Mouse (Mus musculus) ES-Bruce4 (cell line): Measurements from ENCODE around the gene Cpsf7. TPM values are rescaled to one million over a fixed set of nuclear protein-coding genes. Genes with fewer than 3 reads are reported as not detected.

Experiments used
- H3K27ac ChIP-seq: 2 replicates; pipeline ENCODE4 v1.5.1; 2012; ENCODE audit warnings: low read length, inconsistent platforms; ENCODE audit not compliant: insufficient read depth
- H3K27me3 ChIP-seq: 2 replicates; pipeline ENCODE4 v1.6.1; 2012; ENCODE audit warnings: mild to moderate bottlenecking, low read length, inconsistent platforms; ENCODE audit not compliant: control insufficient read depth, poor library complexity, insufficient read depth, severe bottlenecking
- H3K36me3 ChIP-seq: 2 replicates; pipeline ENCODE4 v1.6.1; 2012; ENCODE audit warnings: inconsistent platforms, mild to moderate bottlenecking, low read length, moderate library complexity; ENCODE audit not compliant: control insufficient read depth, poor library complexity, insufficient read depth, severe bottlenecking
- H3K4me1 ChIP-seq: one replicate; pipeline ENCODE4 v1.8.1; 2011; ENCODE audit warnings: low read length; ENCODE audit not compliant: control insufficient read depth, insufficient read depth
- H3K4me3 ChIP-seq: 2 replicates; pipeline ENCODE4 v1.5.1; 2011; ENCODE audit warnings: low read depth, mild to moderate bottlenecking, low read length
- H3K9ac ChIP-seq: 2 replicates; pipeline ENCODE4 v1.6.1; 2012; ENCODE audit warnings: low read depth, mild to moderate bottlenecking, inconsistent platforms; ENCODE audit not compliant: poor library complexity, severe bottlenecking
- H3K9me3 ChIP-seq: replicated peaks from 2 replicates; pipeline ENCODE4 v1.6.1; 2012; ENCODE audit warnings: mild to moderate bottlenecking, low read length, inconsistent platforms; ENCODE audit not compliant: control insufficient read depth, poor library complexity, insufficient read depth, severe bottlenecking
- CTCF ChIP-seq: IDR thresholded peaks from one replicate; pipeline ENCODE4 v1.8.1; 2011; ENCODE audit warnings: low read depth, low read length
- EP300 ChIP-seq: IDR thresholded peaks from 2 replicates; pipeline ENCODE4 v1.6.1; 2011; ENCODE audit warnings: low read depth, low read length; ENCODE audit not compliant: insufficient read depth
- POLR2A ChIP-seq: IDR thresholded peaks from one replicate; pipeline ENCODE4 v1.8.1; 2011; ENCODE audit warnings: low read length; ENCODE audit not compliant: insufficient read depth
- polyA plus RNA-seq: library from polyadenylated mRNA; stranded (reverse); fragments of >200 nt; gene quantifications from 2 replicates; pipeline ENCODE4 v1.2.4, GENCODE M21; 2011; ENCODE audit warnings: low read depth; ENCODE audit not compliant: missing spikeins, insufficient read depth, insufficient read length

The Cpsf7 gene
- polyA plus RNA-seq = 73.5 and 76.3 TPM in 2 replicates

- Histone ChIP-seq H3K27me3 (no peaks in the 10 kb centered on the region), H3K9me3 (no peaks in the 10 kb centered on the region), H3K27ac (peak within 1 kb of the TSS; percentile 81), H3K36me3 (peaks cover 11% of the 10 kb centered on the region; the same call in 1 of the 2 replicates), H3K4me1 (no peaks in the 10 kb centered on the region), H3K9ac (peak within 1 kb of the TSS; percentile 98), H3K4me3 (peak within 1 kb of the TSS; percentile 88)
- TF ChIP-seq POLR2A (peak; percentile 45), CTCF (no peak), EP300 (no peak)
Measured at GRCm38 (mm10) chr19:10525106-10525901, at the start of gene Cpsf7. Gene Cpsf7 (plus strand): TSS chr19:10525266.

DNA sequence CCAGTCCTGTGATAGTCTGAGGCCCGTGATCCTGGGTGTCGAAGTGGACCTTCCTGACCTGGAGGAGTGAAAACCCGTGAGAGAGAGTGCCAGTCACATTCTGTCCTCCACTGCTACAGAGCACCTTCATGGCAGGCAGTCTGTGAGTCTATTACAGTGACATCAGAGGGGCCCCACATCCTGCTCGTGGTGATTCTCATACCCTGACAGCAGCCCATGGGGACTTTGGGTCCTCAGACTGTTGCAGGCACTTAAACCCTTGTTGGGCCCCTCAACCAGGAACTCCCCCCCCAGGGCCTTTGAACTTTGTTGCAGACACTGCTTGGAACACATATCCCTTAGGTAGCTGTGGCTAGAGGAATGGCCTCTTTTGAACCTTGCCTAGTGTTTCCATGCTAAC is 45.5 kb upstream of the Cpsf7 start:
- TF ChIP-seq EP300 (no peak), POLR2A (no peak), CTCF (no peak)
- no peaks in the 10 kb centered on the region for H3K36me3 ChIP-seq

GRCm38 (mm10) chr19:10482703-10483102 is 42.4 kb upstream of the Cpsf7 start, which contains the start of gene Ppp1r32:
Gene Ppp1r32 (minus strand): TSS chr19:10482928.
- Histone ChIP-seq H3K27ac (no peak within 1 kb of the TSS), H3K9me3 (no peaks in the 10 kb centered on the region), H3K27me3 (no peaks in the 10 kb centered on the region), H3K36me3 (no peaks in the 10 kb centered on the region), H3K4me1 (no peaks in the 10 kb centered on the region), H3K4me3 (no peak within 1 kb of the TSS), H3K9ac (no peak within 1 kb of the TSS)
- TF ChIP-seq CTCF (no peak), EP300 (no peak), POLR2A (no peak)

More for the DNA sequence above, 45.5 kb upstream of the Cpsf7 start:
- Histone ChIP-seq H3K4me3 (no peak overlapping the region), H3K9ac (no peak overlapping the region), H3K4me1 (no peaks in the 10 kb centered on the region), H3K9me3 (no peaks in the 10 kb centered on the region), H3K27me3 (no peaks in the 10 kb centered on the region), H3K27ac (no peak overlapping the region)

- Histone ChIP-seq H3K36me3 (no peaks in the 10 kb centered on the region), H3K9me3 (no peaks in the 10 kb centered on the region), H3K4me3 (no peak overlapping the region), H3K4me1 (no peaks in the 10 kb centered on the region), H3K27ac (no peak overlapping the region), H3K27me3 (no peaks in the 10 kb centered on the region), H3K9ac (no peak overlapping the region)
- TF ChIP-seq EP300 = no peak
- peak; percentile 73 for TF ChIP-seq CTCF
Measured at GRCm38 (mm10) chr19:10486264-10486738, 38.8 kb upstream of the Cpsf7 start.

- Histone ChIP-seq H3K4me1 (no peaks in the 10 kb centered on the region), H3K27me3 (no peaks in the 10 kb centered on the region), H3K4me3 (no peak overlapping the region), H3K27ac (no peak overlapping the region), H3K9ac (no peak overlapping the region), H3K36me3 (no peaks in the 10 kb centered on the region), H3K9me3 (no peaks in the 10 kb centered on the region)
- no peak for TF ChIP-seq CTCF
- no peak for TF ChIP-seq POLR2A
- no peak for TF ChIP-seq EP300
Measured at GRCm38 (mm10) chr19:10495670-10496069, 29.4 kb upstream of the Cpsf7 start.

GRCm38 (mm10) chr19:10496976-10497375 is 28.1 kb upstream of the Cpsf7 start:
- H3K27me3 ChIP-seq = no peaks in the 10 kb centered on the region
- TF ChIP-seq CTCF = no peak
- no peak for TF ChIP-seq POLR2A
- no peak for TF ChIP-seq EP300
- H3K9ac ChIP-seq = no peak overlapping the region
- no peaks in the 10 kb centered on the region for H3K4me1 ChIP-seq
- no peak overlapping the region for H3K4me3 ChIP-seq
- H3K9me3 ChIP-seq = no peaks in the 10 kb centered on the region
- no peak overlapping the region for H3K27ac ChIP-seq
- H3K36me3 ChIP-seq = peaks cover 3% of the 10 kb centered on the region; the same call in 1 of the 2 replicates
